Mouse (Mus musculus) MEL (cell line): ENCODE data around the gene Mrtfa.

ENCODE experiments used
- CTCF ChIP-seq, 3 experiments: IDR thresholded peaks in 2 of 3; conservative IDR thresholded peaks in 1 of 3; 2 replicates each; pipeline ENCODE4 v1.5.1; 2011 to 2012; ENCODE audit warnings: low read length in 3 of 3, low read depth in 2 of 3, mild to moderate bottlenecking in 2 of 3, improper control_type of control experiment in 1 of 3, inconsistent platforms in 1 of 3, mixed read lengths in 1 of 3, moderate library complexity in 1 of 3; ENCODE audit not compliant: control insufficient read depth in 1 of 3, insufficient read depth in 1 of 3, poor library complexity in 1 of 3, severe bottlenecking in 1 of 3
- EP300 ChIP-seq, 2 experiments: IDR thresholded peaks; 2 replicates each; pipeline ENCODE4 v1.6.1; 2011; ENCODE audit warnings: improper control_type of control experiment in 2 of 2, low read length in 2 of 2, low read depth in 1 of 2, mild to moderate bottlenecking in 1 of 2
- GATA1 ChIP-seq: IDR thresholded peaks from 2 replicates; pipeline ENCODE4 v1.6.1; 2011; ENCODE audit warnings: low read depth, low read length, improper control_type of control experiment
- JUND ChIP-seq: IDR thresholded peaks from 2 replicates; pipeline ENCODE4 v1.6.1; 2011; ENCODE audit warnings: low read depth, mild to moderate bottlenecking, improper control_type of control experiment, low read length
- MAX ChIP-seq: IDR thresholded peaks from 2 replicates; pipeline ENCODE4 v1.6.1; 2011; ENCODE audit warnings: low read length, improper control_type of control experiment
- MYC ChIP-seq: IDR thresholded peaks from 2 replicates; pipeline ENCODE4 v1.6.1; 2011; ENCODE audit warnings: low read depth, mild to moderate bottlenecking, low read length, improper control_type of control experiment, moderate library complexity
- POLR2A ChIP-seq, 2 experiments: IDR thresholded peaks; 2 replicates each; pipeline ENCODE4 v1.6.1; 2011 to 2012; ENCODE audit warnings: low read length in 2 of 2, mild to moderate bottlenecking in 2 of 2, control low read depth in 1 of 2, improper control_type of control experiment in 1 of 2, low read depth in 1 of 2, moderate library complexity in 1 of 2; ENCODE audit not compliant: control insufficient read depth in 1 of 2, insufficient read depth in 1 of 2, poor library complexity in 1 of 2
- RAD21 ChIP-seq: IDR thresholded peaks from 2 replicates; pipeline ENCODE4 v1.6.1; 2011; ENCODE audit warnings: mild to moderate bottlenecking, low read depth, low read length, improper control_type of control experiment
- RCOR1 ChIP-seq: IDR thresholded peaks from 2 replicates; pipeline ENCODE4 v1.6.1; 2012; ENCODE audit warnings: low read depth, mild to moderate bottlenecking, inconsistent platforms, low read length, improper control_type of control experiment
- UBTF ChIP-seq: IDR thresholded peaks from 2 replicates; pipeline ENCODE4 v1.6.1; 2012; ENCODE audit warnings: low read depth, mild to moderate bottlenecking, inconsistent platforms, low read length, improper control_type of control experiment, moderate library complexity, borderline replicate concordance; ENCODE audit not compliant: insufficient read depth
- USF1 ChIP-seq: IDR thresholded peaks from 2 replicates; pipeline ENCODE4 v1.6.1; 2014; ENCODE audit warnings: low read depth, mild to moderate bottlenecking, inconsistent platforms, low read length, improper control_type of control experiment, moderate library complexity
- USF2 ChIP-seq, 2 experiments: IDR thresholded peaks; 2 replicates each; pipeline ENCODE4 v1.6.1; 2011 to 2012; ENCODE audit warnings: improper control_type of control experiment in 2 of 2, low read length in 2 of 2, borderline replicate concordance in 1 of 2, inconsistent platforms in 1 of 2, low read depth in 1 of 2, mild to moderate bottlenecking in 1 of 2; ENCODE audit not compliant: insufficient read depth in 1 of 2

DNA sequence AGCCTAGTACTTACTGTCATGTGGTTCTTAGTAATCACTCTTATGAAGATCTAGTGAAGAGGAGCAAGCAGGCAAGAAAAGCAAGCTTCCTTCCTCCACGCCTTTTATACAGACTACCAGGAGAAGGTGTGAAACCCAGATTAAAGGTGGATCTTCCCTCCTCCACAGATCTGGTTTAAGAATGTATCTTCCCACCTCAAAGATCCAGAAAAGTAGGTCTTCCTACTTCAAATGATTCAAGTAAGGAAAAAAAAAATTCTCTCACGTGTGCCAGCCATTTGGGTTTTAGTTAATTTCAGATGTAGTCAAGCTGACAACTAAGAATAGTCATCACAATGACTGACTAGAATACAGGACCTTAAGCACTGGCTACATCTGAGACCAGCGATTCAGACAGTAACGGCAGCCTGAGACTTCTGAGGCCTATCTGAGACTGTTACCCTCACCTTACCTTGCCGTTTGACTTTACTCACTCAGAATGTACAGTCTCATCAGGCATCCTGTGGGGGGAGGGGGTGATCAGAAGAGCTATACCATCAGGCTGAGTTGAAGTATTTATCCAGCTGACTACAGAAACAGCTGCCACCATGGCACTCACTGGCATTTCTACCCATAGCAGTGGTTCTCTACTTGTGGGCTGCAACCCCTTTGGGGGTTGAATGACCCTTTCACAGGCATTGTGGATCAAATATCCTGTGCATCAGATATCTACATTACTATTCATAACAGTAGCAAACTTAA is 121.7 kb downstream of the Mrtfa start:
- TF ChIP-seq CTCF (IDR thresholded peaks at IDR 0.05 in 2 of 3, conservative IDR thresholded peaks at IDR 0.05 in 1 of 3; ENCODE audit: control insufficient read depth in 1 of 3, insufficient read depth in 1 of 3, low read depth in 2 of 3, low read length in 3 of 3, poor library complexity in 1 of 3, severe bottlenecking in 1 of 3) (no peak), GATA1 (no peak), POLR2A (IDR thresholded peaks at IDR 0.05; ENCODE audit: control insufficient read depth in 1 of 2, insufficient read depth in 1 of 2, low read depth in 1 of 2, low read length in 2 of 2, poor library complexity in 1 of 2) (no peak), USF1 (no peak), EP300 (IDR thresholded peaks at IDR 0.05; ENCODE audit: low read depth in 1 of 2, low read length in 2 of 2) (no peak), RAD21 (no peak), MYC (no peak), JUND (no peak), UBTF (no peak), USF2 (IDR thresholded peaks at IDR 0.05; ENCODE audit: borderline replicate concordance in 1 of 2, insufficient read depth in 1 of 2, low read depth in 1 of 2, low read length in 2 of 2) (no peak), RCOR1 (no peak), MAX (no peak)
